Mouse (Mus musculus) myocyte (in vitro differentiated cells): Measurements from ENCODE around the gene Hmcn2. TPM values are rescaled to one million over a fixed set of nuclear protein-coding genes. Genes with fewer than 3 reads are reported as not detected.

Experiments
- H3K27me3 ChIP-seq: one replicate; pipeline ENCODE4 v1.6.1; 2011; ENCODE audit not compliant: control insufficient read depth, insufficient read depth, insufficient read length
- H3K36me3 ChIP-seq: one replicate; pipeline ENCODE4 v1.6.1; 2011; ENCODE audit not compliant: control insufficient read depth, insufficient read depth
- H3K4me2 ChIP-seq: one replicate; pipeline ENCODE4 v1.6.1; 2011; ENCODE audit warnings: low read depth, control low read depth
- H3K4me3 ChIP-seq: one replicate; pipeline ENCODE4 v1.5.1; 2011; ENCODE audit warnings: mild to moderate bottlenecking, control low read depth, moderate library complexity
- H3K79me2 ChIP-seq: one replicate; pipeline ENCODE4 v1.6.1; 2011; ENCODE audit not compliant: control insufficient read depth, insufficient read depth
- H3ac ChIP-seq: one replicate; pipeline ENCODE4 v1.6.1; 2011; ENCODE audit not compliant: control insufficient read depth, insufficient read length
- CEBPB ChIP-seq: IDR thresholded peaks from 2 replicates; pipeline ENCODE4 v1.6.1; 2011; ENCODE audit warnings: mild to moderate bottlenecking, moderate library complexity; ENCODE audit not compliant: poor library complexity, insufficient read depth, severe bottlenecking
- E2F4 ChIP-seq: IDR thresholded peaks from one replicate; pipeline ENCODE4 v1.6.1; 2011; ENCODE audit warnings: mild to moderate bottlenecking, control low read depth, moderate library complexity; ENCODE audit not compliant: insufficient read depth
- MAX ChIP-seq: IDR thresholded peaks from one replicate; pipeline ENCODE4 v1.6.1; 2011; ENCODE audit warnings: low read depth, mild to moderate bottlenecking, control low read depth
- MYOD1 ChIP-seq, 3 experiments: IDR thresholded peaks; one replicate each; pipeline ENCODE4 v1.6.1; 2011; ENCODE audit warnings: control low read depth in 2 of 3, low read depth in 2 of 3, mild to moderate bottlenecking in 2 of 3, moderate library complexity in 1 of 3; ENCODE audit not compliant: insufficient read length in 2 of 3, control insufficient read depth in 1 of 3
- MYOG ChIP-seq, 3 experiments: IDR thresholded peaks; one replicate each; pipeline ENCODE4 v1.6.1; 2011; ENCODE audit warnings: control low read depth in 2 of 3, low read depth in 2 of 3, mild to moderate bottlenecking in 2 of 3; ENCODE audit not compliant: insufficient read length in 2 of 3, control insufficient read depth in 1 of 3, insufficient read depth in 1 of 3
- POLR2A ChIP-seq: IDR thresholded peaks from one replicate; pipeline ENCODE4 v1.6.1; 2011; ENCODE audit warnings: low read depth, mild to moderate bottlenecking, control low read depth, moderate library complexity; ENCODE audit not compliant: insufficient read length
- POLR2AphosphoS2 ChIP-seq: IDR thresholded peaks from one replicate; pipeline ENCODE4 v1.6.1; 2011; ENCODE audit warnings: low read depth, control low read depth; ENCODE audit not compliant: insufficient read length
- REST ChIP-seq: IDR thresholded peaks from one replicate; pipeline ENCODE4 v1.6.1; 2011; ENCODE audit warnings: mild to moderate bottlenecking, control low read depth, moderate library complexity; ENCODE audit not compliant: insufficient read depth, insufficient read length
- SRF ChIP-seq: IDR thresholded peaks from one replicate; pipeline ENCODE4 v1.6.1; 2011; ENCODE audit warnings: low read depth; ENCODE audit not compliant: control insufficient read depth, insufficient read length
- TCF12 ChIP-seq: IDR thresholded peaks from one replicate; pipeline ENCODE4 v1.6.1; 2011; ENCODE audit warnings: mild to moderate bottlenecking, control low read depth; ENCODE audit not compliant: poor library complexity, insufficient read depth, severe bottlenecking
- TCF3 ChIP-seq: IDR thresholded peaks from one replicate; pipeline ENCODE4 v1.6.1; 2011; ENCODE audit warnings: low read depth, control low read depth; ENCODE audit not compliant: insufficient read length
- USF1 ChIP-seq: IDR thresholded peaks from one replicate; pipeline ENCODE4 v1.6.1; 2011; ENCODE audit warnings: low read depth, mild to moderate bottlenecking, control low read depth, moderate library complexity
- polyA plus RNA-seq: library from polyadenylated mRNA; unstranded; fragments of >200 nt; fragmentation: generic; extraction: Trizol; gene quantifications from one replicate; pipeline ENCODE4 v1.2.1, GENCODE M21; 2012; ENCODE audit warnings: missing spikeins

The Hmcn2 gene
- polyA plus RNA-seq, 1 experiment: 2.6 TPM

GRCm38 (mm10) chr2:31294985-31295384, 19.2 kb upstream of the Hmcn2 start:
- H3ac ChIP-seq: no peak overlapping the region
- no peak for TF ChIP-seq E2F4
- H3K36me3 ChIP-seq: peaks cover 13% of the 10 kb centered on the region
- no peaks in the 10 kb centered on the region for H3K79me2 ChIP-seq
- no peak overlapping the region for H3K4me2 ChIP-seq
- H3K4me3 ChIP-seq: no peak overlapping the region
- no peaks in the 10 kb centered on the region for H3K27me3 ChIP-seq

- no peak for TF ChIP-seq POLR2A
- no peak for TF ChIP-seq E2F4
- no peak for TF ChIP-seq REST
- no peak for TF ChIP-seq TCF12
- no peak for TF ChIP-seq MAX
- no peak for TF ChIP-seq CEBPB
- no peak for TF ChIP-seq TCF3
- TF ChIP-seq USF1: no peak
- no peak for TF ChIP-seq SRF
- no peak for TF ChIP-seq POLR2AphosphoS2
- no peak for TF ChIP-seq MYOG (IDR thresholded peaks at IDR 0.05; ENCODE audit: control insufficient read depth in 1 of 3, insufficient read depth in 1 of 3, insufficient read length in 2 of 3, low read depth in 2 of 3)
- no peak for TF ChIP-seq MYOD1 (IDR thresholded peaks at IDR 0.05; ENCODE audit: control insufficient read depth in 1 of 3, insufficient read length in 2 of 3, low read depth in 2 of 3)
- H3K36me3 ChIP-seq: peaks cover 13% of the 10 kb centered on the region
- H3ac ChIP-seq: no peak overlapping the region
- H3K27me3 ChIP-seq: no peaks in the 10 kb centered on the region
- H3K79me2 ChIP-seq: no peaks in the 10 kb centered on the region
- H3K4me2 ChIP-seq: no peak overlapping the region
- no peak overlapping the region for H3K4me3 ChIP-seq
Observed at GRCm38 (mm10) chr2:31296395-31296794, 17.8 kb upstream of the Hmcn2 start.

GRCm38 (mm10) chr2:31297602-31298268, 16.5 kb upstream of the Hmcn2 start:
- peak overlapping the region; percentile 17 for H3K4me3 ChIP-seq
- peak overlapping the region; percentile 89 for H3K4me2 ChIP-seq
- H3K79me2 ChIP-seq: no peaks in the 10 kb centered on the region
- H3K36me3 ChIP-seq: peaks cover 9% of the 10 kb centered on the region
- H3ac ChIP-seq: no peak overlapping the region
- peak; percentile 39; the same call in 1 of the 2 replicates for TF ChIP-seq CEBPB
- peak; percentile 7 for TF ChIP-seq POLR2A
- TF ChIP-seq USF1: peak; percentile 98
- TF ChIP-seq REST: no peak
- H3K27me3 ChIP-seq: no peaks in the 10 kb centered on the region

GRCm38 (mm10) chr2:31298814-31299213, 15.4 kb upstream of the Hmcn2 start:
- TF ChIP-seq TCF12 (no peak), MAX (no peak), POLR2AphosphoS2 (no peak), POLR2A (no peak), MYOD1 (IDR thresholded peaks at IDR 0.05; ENCODE audit: control insufficient read depth in 1 of 3, insufficient read length in 2 of 3, low read depth in 2 of 3) (no peak), SRF (no peak)
- Histone ChIP-seq H3K4me3 (peak overlapping the region; percentile 17), H3K27me3 (no peaks in the 10 kb centered on the region), H3K36me3 (no peaks in the 10 kb centered on the region), H3ac (no peak overlapping the region), H3K79me2 (no peaks in the 10 kb centered on the region), H3K4me2 (peak overlapping the region; percentile 89)

GRCm38 (mm10) chr2:31299266-31299665, 14.9 kb upstream of the Hmcn2 start:
- Histone ChIP-seq H3K36me3 (no peaks in the 10 kb centered on the region), H3K79me2 (no peaks in the 10 kb centered on the region), H3K27me3 (no peaks in the 10 kb centered on the region), H3K4me2 (peak overlapping the region; percentile 89), H3K4me3 (no peak overlapping the region), H3ac (no peak overlapping the region)
- TF ChIP-seq TCF3 (no peak), SRF (no peak), CEBPB (no peak), REST (no peak), POLR2AphosphoS2 (no peak), USF1 (no peak), E2F4 (no peak), MAX (no peak)

GRCm38 (mm10) chr2:31299996-31300395, 14.2 kb upstream of the Hmcn2 start:
- Histone ChIP-seq H3K27me3 (no peaks in the 10 kb centered on the region), H3K79me2 (no peaks in the 10 kb centered on the region), H3K4me3 (no peak overlapping the region)

More at GRCm38 (mm10) chr2:31299996-31300395, 14.2 kb upstream of the Hmcn2 start:
- H3K4me2 ChIP-seq: no peak overlapping the region
- no peaks in the 10 kb centered on the region for H3K36me3 ChIP-seq
- no peak overlapping the region for H3ac ChIP-seq
- no peak for TF ChIP-seq SRF
